In genomic region chr6:97269596-97269995, GRCm38 (mm10) we compare ENCODE assay signal across 22 mouse cellular contexts. TPM values are rescaled to one million over a fixed set of nuclear protein-coding genes. Genes with fewer than 3 reads are reported as not detected.
"Had no signal": no experiment of that assay in that cellular context is flagged by ENCODE, and none has a peak within 500 bp of the region (broad histone marks: within the 10 kb centered on the region; RNA-seq: fewer than 3 reads in every experiment).

No protein-coding gene starts in this region.

- H3K9ac ChIP-seq: lung, embryonic 15.5 days; midbrain, embryonic 13.5 days; midbrain, embryonic 15.5 days; neural tube, embryonic 12.5 days; stomach, embryonic 15.5 days had no signal

- H3K27ac ChIP-seq: lung, embryonic 15.5 days; macrophage; midbrain, embryonic 13.5 days; midbrain, embryonic 15.5 days; neural tube, embryonic 12.5 days; stomach, embryonic 15.5 days; stomach, postnatal 0 days had no signal

- H3K36me3 ChIP-seq: lung, embryonic 15.5 days; midbrain, embryonic 13.5 days; midbrain, embryonic 15.5 days; neural tube, embryonic 12.5 days; stomach, embryonic 15.5 days had no signal

- H3K4me1 ChIP-seq: midbrain, embryonic 13.5 days; midbrain, embryonic 15.5 days; neural tube, embryonic 12.5 days; stomach, embryonic 15.5 days had no signal

- H3K4me2 ChIP-seq: lung, embryonic 15.5 days; midbrain, embryonic 11.5 days; midbrain, embryonic 13.5 days; midbrain, embryonic 15.5 days; neural tube, embryonic 12.5 days; stomach, embryonic 15.5 days had no signal

- H3K27me3 ChIP-seq: lung, embryonic 15.5 days; midbrain, embryonic 15.5 days; neural tube, embryonic 12.5 days; stomach, embryonic 15.5 days had no signal

- H3K9me3 ChIP-seq: lung, embryonic 15.5 days; megakaryocyte, embryonic 14.5 days; midbrain, embryonic 13.5 days; midbrain, embryonic 15.5 days; neural tube, embryonic 12.5 days; stomach, embryonic 15.5 days had no signal

- DNase-seq: lung, adult 2 months; lung, postnatal 14 days; lung, postnatal 36 days; right cerebral cortex, postnatal 14 days; thymus, adult 2 months; thymus, postnatal 25 days; thymus, postnatal 4 days had no signal

- H3K4me3 ChIP-seq: lung, embryonic 15.5 days; megakaryocyte, embryonic 14.5 days; midbrain, embryonic 13.5 days; midbrain, embryonic 15.5 days; neural tube, embryonic 12.5 days; stomach, embryonic 15.5 days had no signal

- ATAC-seq: lung, postnatal 0 days; midbrain, embryonic 13.5 days; midbrain, embryonic 15.5 days had no signal

RNA-seq across cellular contexts. Expression of gene Lmod3, which starts 17.0 kb away (rescaled TPM):
- total RNA-seq: megakaryocyte progenitor cell, adult 5-6 weeks; midbrain, postnatal 0 days; monocyte, adult 5-6 weeks; neutrophil, adult 5-6 weeks had no signal
- polyA plus RNA-seq: macrophage; midbrain, embryonic 15.5 days; midbrain, postnatal 0 days; spleen, adult 2 months had no signal
